Mouse (Mus musculus) ES-Bruce4 (cell line): ENCODE data around the gene Kcnv2. TPM values are rescaled to one million over a fixed set of nuclear protein-coding genes. Genes with fewer than 3 reads are reported as not detected.

Experiments used
- H3K27ac ChIP-seq: 2 replicates; pipeline ENCODE4 v1.5.1; 2012; ENCODE audit warnings: low read length, inconsistent platforms; ENCODE audit not compliant: insufficient read depth
- H3K27me3 ChIP-seq: 2 replicates; pipeline ENCODE4 v1.6.1; 2012; ENCODE audit warnings: mild to moderate bottlenecking, low read length, inconsistent platforms; ENCODE audit not compliant: control insufficient read depth, poor library complexity, insufficient read depth, severe bottlenecking
- H3K36me3 ChIP-seq: 2 replicates; pipeline ENCODE4 v1.6.1; 2012; ENCODE audit warnings: inconsistent platforms, mild to moderate bottlenecking, low read length, moderate library complexity; ENCODE audit not compliant: control insufficient read depth, poor library complexity, insufficient read depth, severe bottlenecking
- H3K4me1 ChIP-seq: one replicate; pipeline ENCODE4 v1.8.1; 2011; ENCODE audit warnings: low read length; ENCODE audit not compliant: control insufficient read depth, insufficient read depth
- H3K4me3 ChIP-seq: 2 replicates; pipeline ENCODE4 v1.5.1; 2011; ENCODE audit warnings: low read depth, mild to moderate bottlenecking, low read length
- H3K9ac ChIP-seq: 2 replicates; pipeline ENCODE4 v1.6.1; 2012; ENCODE audit warnings: low read depth, mild to moderate bottlenecking, inconsistent platforms; ENCODE audit not compliant: poor library complexity, severe bottlenecking
- H3K9me3 ChIP-seq: replicated peaks from 2 replicates; pipeline ENCODE4 v1.6.1; 2012; ENCODE audit warnings: mild to moderate bottlenecking, low read length, inconsistent platforms; ENCODE audit not compliant: control insufficient read depth, poor library complexity, insufficient read depth, severe bottlenecking
- CTCF ChIP-seq: IDR thresholded peaks from one replicate; pipeline ENCODE4 v1.8.1; 2011; ENCODE audit warnings: low read depth, low read length
- EP300 ChIP-seq: IDR thresholded peaks from 2 replicates; pipeline ENCODE4 v1.6.1; 2011; ENCODE audit warnings: low read depth, low read length; ENCODE audit not compliant: insufficient read depth
- POLR2A ChIP-seq: IDR thresholded peaks from one replicate; pipeline ENCODE4 v1.8.1; 2011; ENCODE audit warnings: low read length; ENCODE audit not compliant: insufficient read depth
- polyA plus RNA-seq: library from polyadenylated mRNA; stranded (reverse); fragments of >200 nt; gene quantifications from 2 replicates; pipeline ENCODE4 v1.2.4, GENCODE M21; 2011; ENCODE audit warnings: low read depth; ENCODE audit not compliant: missing spikeins, insufficient read depth, insufficient read length

Kcnv2 gene
- polyA plus RNA-seq, 1 experiment, result not detected

GRCm38 (mm10) chr19:27325558-27325957 lies 3.2 kb downstream of the Kcnv2 start:
- no peak overlapping the region for H3K27ac ChIP-seq
- peaks cover 4% of the 10 kb centered on the region; the same call in 1 of the 2 replicates for H3K9me3 ChIP-seq
- TF ChIP-seq CTCF, result no peak
- no peak for TF ChIP-seq EP300
- TF ChIP-seq POLR2A, result no peak
- no peaks in the 10 kb centered on the region for H3K27me3 ChIP-seq
- no peak overlapping the region for H3K9ac ChIP-seq
- no peaks in the 10 kb centered on the region for H3K4me1 ChIP-seq
- H3K4me3 ChIP-seq, result no peak overlapping the region
- H3K36me3 ChIP-seq, result no peaks in the 10 kb centered on the region

GRCm38 (mm10) chr19:27327569-27327968 lies 5.2 kb downstream of the Kcnv2 start:
- Histone ChIP-seq H3K9me3 (peaks cover 4% of the 10 kb centered on the region; the same call in 1 of the 2 replicates), H3K4me1 (no peaks in the 10 kb centered on the region), H3K27me3 (no peaks in the 10 kb centered on the region), H3K4me3 (no peak overlapping the region), H3K27ac (no peak overlapping the region), H3K36me3 (no peaks in the 10 kb centered on the region), H3K9ac (no peak overlapping the region)
- TF ChIP-seq POLR2A, result no peak
- TF ChIP-seq CTCF, result no peak
- no peak for TF ChIP-seq EP300

GRCm38 (mm10) chr19:27328166-27328565 lies 5.8 kb downstream of the Kcnv2 start:
- Histone ChIP-seq H3K9me3 (peaks cover 4% of the 10 kb centered on the region; the same call in 1 of the 2 replicates), H3K27ac (no peak overlapping the region), H3K9ac (no peak overlapping the region), H3K4me1 (no peaks in the 10 kb centered on the region), H3K36me3 (no peaks in the 10 kb centered on the region), H3K27me3 (no peaks in the 10 kb centered on the region), H3K4me3 (no peak overlapping the region)
- TF ChIP-seq CTCF (no peak), POLR2A (no peak), EP300 (no peak)

- Histone ChIP-seq H3K36me3 (no peaks in the 10 kb centered on the region), H3K4me3 (no peak overlapping the region), H3K27me3 (no peaks in the 10 kb centered on the region), H3K4me1 (no peaks in the 10 kb centered on the region), H3K9ac (no peak overlapping the region), H3K9me3 (peaks cover 4% of the 10 kb centered on the region; the same call in 1 of the 2 replicates), H3K27ac (no peak overlapping the region)
- no peak for TF ChIP-seq EP300
- no peak for TF ChIP-seq CTCF
- TF ChIP-seq POLR2A, result no peak
Observed at GRCm38 (mm10) chr19:27328644-27329043, 6.3 kb downstream of the Kcnv2 start.

GRCm38 (mm10) chr19:27332207-27332794 lies 9.9 kb downstream of the Kcnv2 start:
- H3K4me3 ChIP-seq, result no peak overlapping the region
- H3K9me3 ChIP-seq, result peaks cover 4% of the 10 kb centered on the region; the same call in 1 of the 2 replicates
- no peaks in the 10 kb centered on the region for H3K27me3 ChIP-seq
- H3K27ac ChIP-seq, result no peak overlapping the region
- H3K9ac ChIP-seq, result no peak overlapping the region
- no peak for TF ChIP-seq EP300
- TF ChIP-seq POLR2A, result no peak
- TF ChIP-seq CTCF, result no peak
- no peaks in the 10 kb centered on the region for H3K36me3 ChIP-seq
- no peaks in the 10 kb centered on the region for H3K4me1 ChIP-seq

- H3K9ac ChIP-seq, result no peak overlapping the region
- TF ChIP-seq POLR2A (no peak), EP300 (no peak), CTCF (no peak)
- no peak overlapping the region for H3K4me3 ChIP-seq
- H3K4me1 ChIP-seq, result no peaks in the 10 kb centered on the region
- no peaks in the 10 kb centered on the region for H3K27me3 ChIP-seq
- no peaks in the 10 kb centered on the region for H3K36me3 ChIP-seq
- no peaks in the 10 kb centered on the region for H3K9me3 ChIP-seq
- H3K27ac ChIP-seq, result no peak overlapping the region
Observed at GRCm38 (mm10) chr19:27336126-27336917, 13.9 kb downstream of the Kcnv2 start.
